Mouse (Mus musculus) midbrain, embryonic 10.5 days (tissue): ENCODE measurements around the gene Rgl3. TPM values are rescaled to one million over a fixed set of nuclear protein-coding genes. Genes with fewer than 3 reads are reported as not detected.

Source experiments
- DNase-seq: peaks from one replicate; pipeline ENCODE4 v3.0.0-alpha.2; 2017; ENCODE audit warnings: low spot score
- H3K27ac ChIP-seq: fragments of 300-500 bp; sonication (generic); replicated peaks from 2 replicates; pipeline ENCODE4 v1.5.1; 2016; ENCODE audit warnings: mild to moderate bottlenecking
- H3K27me3 ChIP-seq: fragments of 300-500 bp; sonication (generic); 2 replicates; pipeline ENCODE4 v1.6.1; 2016; ENCODE audit warnings: low read depth, mild to moderate bottlenecking; ENCODE audit not compliant: poor library complexity, severe bottlenecking
- H3K36me3 ChIP-seq: fragments of 300-500 bp; sonication (generic); 2 replicates; pipeline ENCODE4 v1.6.1; 2016; ENCODE audit warnings: mild to moderate bottlenecking, moderate library complexity
- H3K4me1 ChIP-seq: fragments of 300-500 bp; sonication (generic); 2 replicates; pipeline ENCODE4 v1.6.1; 2016
- H3K4me3 ChIP-seq: fragments of 300-500 bp; sonication (generic); 2 replicates; pipeline ENCODE4 v1.5.1; 2016; ENCODE audit warnings: mild to moderate bottlenecking, moderate library complexity
- H3K9me3 ChIP-seq: fragments of 300-500 bp; sonication (generic); replicated peaks from 2 replicates; pipeline ENCODE4 v1.6.1; 2016; ENCODE audit warnings: mild to moderate bottlenecking
- WGBS: fragments of 180-500 bp; shearing (Covaris S2); methylation state at CpG from one replicate; pipeline ENCODE4 v1.1.7; 2016; 5-methylcytosine and 5-hydroxymethylcytosine counted together
- polyA plus RNA-seq: library from polyadenylated mRNA; unstranded; fragments of >200 nt; fragmentation: Nextera tagmentation; extraction: Ambion mirVana; gene quantifications from 2 replicates; pipeline ENCODE4 v1.2.1, GENCODE M21; 2016

Rgl3 gene
- polyA plus RNA-seq, 1 experiment from 2014 or later: 3.0 TPM

DNA sequence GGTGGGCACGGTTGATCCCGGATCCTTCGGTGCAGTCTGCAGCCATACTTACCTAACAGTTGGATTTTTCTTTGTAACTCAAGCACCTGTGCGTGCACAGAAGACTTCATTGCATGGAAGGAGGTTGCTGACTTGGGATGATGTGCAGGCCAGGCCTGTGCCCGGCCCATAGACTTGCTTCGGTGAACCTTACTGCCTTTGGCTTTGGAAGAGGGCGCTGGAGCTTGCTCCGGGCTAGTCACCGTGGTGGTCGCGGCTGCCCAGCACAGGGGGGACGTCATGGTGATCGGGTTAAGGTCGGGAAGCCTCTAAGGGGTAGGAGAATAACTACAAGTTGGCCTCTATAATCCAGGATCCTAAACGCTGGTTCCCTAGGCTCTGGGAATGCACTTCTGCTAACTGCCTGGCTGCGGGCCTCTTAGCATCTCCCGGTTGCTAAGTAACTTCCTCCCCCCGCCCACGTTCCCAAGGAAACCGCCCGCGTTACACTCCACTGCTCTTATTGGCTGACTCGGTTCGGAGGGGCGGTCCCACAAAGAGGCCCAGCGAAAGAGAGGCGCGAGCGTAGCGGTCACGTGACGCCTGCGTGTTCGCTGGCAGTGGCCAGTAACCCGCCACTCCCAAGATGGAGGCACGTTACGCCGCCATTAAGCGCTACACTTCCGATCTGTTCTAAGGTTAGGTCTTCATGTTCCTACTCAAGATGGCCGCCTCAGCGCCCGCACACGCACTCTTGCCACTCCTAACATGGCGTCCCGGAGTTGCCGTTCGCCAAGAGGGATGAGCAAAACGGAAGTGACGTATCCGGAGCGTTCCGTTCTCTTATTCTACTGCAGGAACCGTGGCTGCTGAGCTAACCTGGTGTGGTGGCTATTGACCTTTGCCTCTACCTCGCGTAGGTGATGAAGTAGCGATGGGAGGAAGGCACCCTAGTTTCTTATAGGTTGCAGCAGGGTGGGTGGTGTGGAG, 13.2 kb upstream of the Rgl3 start, which contains the start of the genes Ccdc151 and Prkcsh:
Ccdc151 (minus strand) TSS at position 441 of the 969 bp plus-strand sequence.
Prkcsh (plus strand) TSS at position 613 of the 969 bp plus-strand sequence.
- peak; percentile 100 for DNase-seq
- peak within 1 kb of the TSS; percentile 83 for H3K27ac ChIP-seq
- peaks cover 38% of the 10 kb centered on the region for H3K36me3 ChIP-seq
- H3K9me3 ChIP-seq: no peaks in the 10 kb centered on the region
- WGBS: 6% methylated on average over 57 of the region's 57 CpGs
- no peaks in the 10 kb centered on the region for H3K27me3 ChIP-seq
- H3K4me1 ChIP-seq: peaks cover 31% of the 10 kb centered on the region
- peak within 1 kb of the TSS; percentile 71 for H3K4me3 ChIP-seq

GRCm38 (mm10) chr9:22001633-22002032, 12.4 kb upstream of the Rgl3 start:
- Histone ChIP-seq H3K9me3 (no peaks in the 10 kb centered on the region), H3K36me3 (peaks cover 30% of the 10 kb centered on the region), H3K27ac (peak overlapping the region; percentile 83), H3K4me3 (peak overlapping the region; percentile 71), H3K4me1 (peaks cover 31% of the 10 kb centered on the region), H3K27me3 (no peaks in the 10 kb centered on the region)
- WGBS: 84% methylated on average over 4 of the region's 4 CpGs
- no peak for DNase-seq

DNA sequence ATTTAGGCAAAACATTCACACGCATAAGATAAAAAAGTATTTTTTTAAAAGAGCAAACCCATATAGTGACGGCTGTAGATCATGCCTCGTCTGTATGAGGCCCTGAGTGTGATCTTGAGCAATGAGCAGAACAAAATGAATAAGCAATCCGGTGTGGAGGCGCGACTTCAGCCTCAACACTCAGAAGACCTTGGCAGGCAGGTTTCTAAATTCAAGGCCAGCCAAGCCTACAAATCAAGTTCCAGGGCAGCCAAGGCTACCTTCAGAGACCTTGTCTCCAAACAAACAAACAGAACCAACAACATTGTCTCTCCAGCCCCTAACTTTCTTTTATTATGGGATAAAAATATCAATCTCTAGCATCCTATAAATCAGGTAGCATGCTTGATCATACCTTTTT, 11.1 kb upstream of the Rgl3 start:
- H3K27ac ChIP-seq: no peak overlapping the region
- no peak for DNase-seq
- H3K4me1 ChIP-seq: peaks cover 28% of the 10 kb centered on the region
- 91% methylated on average over 6 of the region's 6 CpGs for WGBS
- no peaks in the 10 kb centered on the region; the same call in 1 of the 2 replicates for H3K9me3 ChIP-seq
- H3K4me3 ChIP-seq: no peak overlapping the region
- peaks cover 16% of the 10 kb centered on the region for H3K36me3 ChIP-seq
- no peaks in the 10 kb centered on the region for H3K27me3 ChIP-seq

DNA sequence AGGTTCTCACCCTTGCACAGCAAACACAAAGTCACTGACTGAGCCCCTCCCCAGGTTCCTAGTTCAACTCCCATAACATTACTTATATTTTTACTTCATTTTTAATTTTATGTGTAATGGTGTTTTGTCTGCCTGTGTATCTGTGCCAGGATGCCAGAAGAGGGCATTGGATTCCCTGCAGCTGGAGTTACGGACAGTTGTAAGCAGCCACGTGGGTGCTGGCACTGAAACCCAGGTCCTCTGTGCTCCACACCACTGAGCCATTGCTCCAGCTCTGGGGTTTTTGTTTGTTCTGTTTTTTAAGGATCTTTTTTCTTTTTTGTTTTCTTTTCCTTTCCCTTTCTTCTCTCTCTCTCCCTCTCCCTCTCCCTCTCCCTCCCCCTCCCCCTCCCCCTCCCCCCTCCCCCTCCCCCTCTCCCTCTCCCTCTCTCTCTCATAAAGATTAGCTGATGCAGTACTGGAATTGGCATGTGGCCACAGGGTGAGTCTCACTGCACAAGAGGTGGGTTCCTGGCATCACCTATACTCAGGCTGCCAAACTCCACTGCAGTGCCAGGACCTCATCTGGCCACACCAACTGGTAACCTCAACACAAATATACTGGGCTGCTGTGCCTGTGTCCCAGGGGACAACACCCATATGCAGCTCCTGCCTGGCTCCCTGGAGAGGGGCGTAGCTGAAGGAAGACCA, 7.1 kb upstream of the Rgl3 start:
- WGBS: 90% methylated on average over 3 of the region's 3 CpGs

GRCm38 (mm10) chr9:21992227-21992626, 3.0 kb upstream of the Rgl3 start:
- Histone ChIP-seq H3K4me3 (no peak overlapping the region), H3K9me3 (no peaks in the 10 kb centered on the region; the same call in 1 of the 2 replicates), H3K4me1 (peaks cover 30% of the 10 kb centered on the region), H3K27ac (no peak overlapping the region), H3K36me3 (no peaks in the 10 kb centered on the region), H3K27me3 (peaks cover 67% of the 10 kb centered on the region)
- 83% methylated on average over 4 of the region's 4 CpGs for WGBS
- no peak for DNase-seq

More for the DNA sequence above, 7.1 kb upstream of the Rgl3 start:
- Histone ChIP-seq H3K36me3 (no peaks in the 10 kb centered on the region), H3K27me3 (peaks cover 26% of the 10 kb centered on the region), H3K9me3 (no peaks in the 10 kb centered on the region; the same call in 1 of the 2 replicates), H3K27ac (no peak overlapping the region), H3K4me3 (no peak overlapping the region), H3K4me1 (no peaks in the 10 kb centered on the region)
- DNase-seq: no peak

GRCm38 (mm10) chr9:21988421-21989101, 685 bp downstream of the Rgl3 start:
- WGBS: under 1% methylated on average over 32 of the region's 32 CpGs
- Histone ChIP-seq H3K36me3 (no peaks in the 10 kb centered on the region), H3K4me1 (peaks cover 42% of the 10 kb centered on the region), H3K4me3 (peak overlapping the region; percentile 60), H3K27ac (peak overlapping the region; percentile 46; the same call in 1 of the 2 replicates), H3K27me3 (peaks cover 94% of the 10 kb centered on the region), H3K9me3 (no peaks in the 10 kb centered on the region)
- peak; percentile 48 for DNase-seq

- DNase-seq: no peak
- Histone ChIP-seq H3K9me3 (no peaks in the 10 kb centered on the region), H3K27me3 (peaks cover 91% of the 10 kb centered on the region), H3K36me3 (no peaks in the 10 kb centered on the region), H3K4me3 (peak overlapping the region; percentile 60), H3K27ac (no peak overlapping the region), H3K4me1 (peaks cover 44% of the 10 kb centered on the region)
- WGBS: 8% methylated on average over 36 of the region's 36 CpGs
These were observed 1.5 kb downstream of the Rgl3 start for GRCm38 (mm10) chr9:21987592-21988342.

GRCm38 (mm10) chr9:21983911-21984310, 5.3 kb downstream of the Rgl3 start:
- no peak for DNase-seq
- no peak overlapping the region for H3K27ac ChIP-seq
- 0 out of 2 replicates have a peak, but pooled peaks cover 3% of the 10 kb centered on the region for H3K36me3 ChIP-seq
- WGBS: 6% methylated on average over 3 of the region's 3 CpGs
- peaks cover 26% of the 10 kb centered on the region for H3K4me1 ChIP-seq
- peaks cover 73% of the 10 kb centered on the region for H3K27me3 ChIP-seq
- no peak overlapping the region for H3K4me3 ChIP-seq
- H3K9me3 ChIP-seq: no peaks in the 10 kb centered on the region

DNA sequence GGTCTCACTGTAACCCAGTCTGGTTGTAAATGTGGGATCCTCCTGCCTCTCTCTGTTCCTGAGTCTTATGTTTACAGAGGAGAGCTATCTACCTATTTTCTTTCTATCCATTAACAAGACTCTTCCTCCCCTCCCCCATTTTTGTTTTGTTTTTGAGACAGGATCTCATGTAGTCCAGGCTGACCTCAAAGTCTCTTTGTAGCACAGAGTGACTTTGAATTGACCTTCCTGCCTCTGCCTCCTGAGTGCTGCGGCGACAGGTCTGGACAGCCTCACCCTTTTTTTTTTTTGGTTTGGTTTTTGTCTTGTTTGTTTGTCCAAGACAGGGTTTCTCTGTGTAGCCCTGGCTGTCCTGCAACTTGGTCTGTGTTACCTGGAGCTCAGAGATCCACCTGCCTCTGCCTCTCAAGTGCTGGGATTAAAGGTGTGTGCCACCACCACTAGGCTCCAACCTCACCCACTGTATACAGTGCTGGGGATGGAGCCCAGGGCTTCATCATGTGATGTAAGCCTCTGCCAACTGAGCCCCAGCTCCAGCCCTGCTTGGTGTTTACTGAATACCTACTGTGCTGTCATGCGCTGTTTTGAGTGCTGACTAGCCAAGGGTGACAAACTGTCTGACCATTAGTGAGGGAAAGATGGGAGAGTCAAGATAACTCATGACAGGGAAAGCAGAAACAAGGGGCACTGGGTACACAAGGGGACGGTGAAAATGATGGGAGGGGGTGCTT, 10.7 kb downstream of the Rgl3 start:
- 96% methylated on average over 4 of the region's 4 CpGs for WGBS
- H3K9me3 ChIP-seq: no peaks in the 10 kb centered on the region
- H3K4me3 ChIP-seq: no peak overlapping the region
- H3K36me3 ChIP-seq: 0 out of 2 replicates have a peak, but pooled peaks cover 3% of the 10 kb centered on the region
- DNase-seq: no peak
- no peak overlapping the region for H3K27ac ChIP-seq
- H3K27me3 ChIP-seq: peaks cover 26% of the 10 kb centered on the region
- H3K4me1 ChIP-seq: peaks cover 1% of the 10 kb centered on the region

GRCm38 (mm10) chr9:21977972-21978371, 11.3 kb downstream of the Rgl3 start:
- peaks cover 23% of the 10 kb centered on the region for H3K27me3 ChIP-seq
- peak; percentile 32 for DNase-seq
- H3K4me1 ChIP-seq: no peaks in the 10 kb centered on the region; the same call in 1 of the 2 replicates
- H3K27ac ChIP-seq: no peak overlapping the region
- no peaks in the 10 kb centered on the region for H3K9me3 ChIP-seq
- 0 out of 2 replicates have a peak, but pooled peaks cover 3% of the 10 kb centered on the region for H3K36me3 ChIP-seq
- no peak overlapping the region for H3K4me3 ChIP-seq
- 29% methylated on average over 2 of the region's 2 CpGs for WGBS

GRCm38 (mm10) chr9:21977331-21977730, 11.9 kb downstream of the Rgl3 start:
- no peak for DNase-seq
- H3K27ac ChIP-seq: no peak overlapping the region
- no peaks in the 10 kb centered on the region; the same call in 1 of the 2 replicates for H3K4me1 ChIP-seq
- 89% methylated on average over 5 of the region's 5 CpGs for WGBS
- H3K36me3 ChIP-seq: 0 out of 2 replicates have a peak, but pooled peaks cover 3% of the 10 kb centered on the region
- H3K9me3 ChIP-seq: no peaks in the 10 kb centered on the region
- no peak overlapping the region for H3K4me3 ChIP-seq
- peaks cover 18% of the 10 kb centered on the region for H3K27me3 ChIP-seq
